Mouse (Mus musculus) gastrocnemius, postnatal 36 days (tissue): ENCODE measurements at regions not wholly inside any gene's neighbourhood (a gene's known extent, or its start where the extent isn't known, plus 50 kb on each side); places are given as distances from the start of the nearest gene placed in this dataset.
A peak's percentile ranks its signal among the peaks of the same experiment; 100 is the strongest.

Experiments used
- DNase-seq, 2 experiments: peaks; one replicate each; pipeline ENCODE4 v3.0.0; 2022
- intact Hi-C: fragments of 180-260 bp; cut with DNase I; formaldehyde crosslinking; loops from one replicate; pipeline ENCODE4 v1.15.1; 2025

DNA sequence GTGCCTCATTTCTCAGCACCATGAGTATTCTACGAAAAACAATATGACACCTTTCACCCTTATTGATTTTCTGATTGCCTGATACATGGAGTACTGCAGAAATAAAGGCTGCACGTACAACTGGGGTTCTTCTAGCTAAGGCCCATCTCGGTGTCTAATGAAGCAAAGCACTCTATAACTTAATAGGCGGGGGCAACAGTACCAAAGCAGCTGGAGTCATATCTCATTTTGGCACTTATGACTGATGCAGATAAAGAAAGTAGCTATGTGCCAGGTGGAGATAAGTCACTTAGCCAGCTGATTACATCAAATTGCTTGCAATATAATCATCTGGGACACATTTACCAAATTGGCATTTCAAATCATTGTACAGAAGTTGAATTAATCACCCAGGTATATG lies 73.0 kb upstream of the Lin7a start:
- intact Hi-C loops: no loop called here
- DNase-seq: no peak

DNA sequence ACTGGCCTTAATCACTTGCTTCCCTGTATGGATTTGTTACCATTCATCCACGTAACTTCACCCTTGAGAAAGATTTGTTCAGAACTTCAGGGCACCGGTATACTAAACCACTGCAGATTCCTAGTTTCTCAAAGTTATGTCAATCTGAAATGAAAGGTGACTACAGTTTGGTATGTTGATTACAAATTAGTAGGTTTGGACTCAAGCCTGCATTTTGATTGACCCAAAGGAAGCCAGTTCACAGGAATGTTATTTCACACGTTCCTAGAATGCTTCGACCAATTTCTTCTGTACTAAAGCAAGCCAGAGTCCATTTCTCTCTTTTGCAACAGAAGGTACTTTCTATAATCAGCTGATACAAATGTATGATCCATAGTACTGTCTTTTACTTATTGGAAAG lies 70.4 kb upstream of the Lin7a start:
- intact Hi-C loops: no loop called here
- DNase-seq: no peak

DNA sequence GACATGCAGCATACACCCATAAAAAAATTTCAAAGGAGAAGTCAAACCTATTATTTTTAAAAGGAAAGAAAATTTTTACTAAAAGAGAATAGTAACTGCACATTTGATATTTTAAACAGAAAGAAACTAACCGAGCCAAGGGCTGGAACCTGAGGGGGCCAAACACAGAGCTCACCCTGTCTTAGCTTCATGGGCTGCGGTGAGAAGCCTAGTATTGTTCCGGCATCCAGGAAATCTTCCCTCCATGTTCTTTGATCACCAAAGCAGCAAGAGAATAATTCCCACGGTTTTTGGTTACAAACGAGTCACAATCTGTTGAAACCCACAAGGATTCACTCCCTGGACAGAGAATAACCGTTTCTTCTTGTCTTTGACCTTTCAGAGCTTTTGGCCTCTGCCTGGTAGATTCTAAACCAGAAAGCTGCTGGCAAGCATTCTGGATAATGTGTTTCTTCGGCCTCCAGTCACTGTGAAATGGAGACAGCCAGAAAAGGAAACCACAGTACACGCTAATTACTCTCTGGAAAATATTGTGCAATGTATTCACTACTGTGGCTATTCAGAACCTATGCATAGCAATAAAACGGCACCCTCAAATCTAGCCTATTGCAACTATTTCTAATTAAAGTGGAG lies 66.3 kb upstream of the Lin7a start:
- intact Hi-C loops: no loop called here
- DNase-seq: peak in 1 of 2 experiments; percentile 4

DNA sequence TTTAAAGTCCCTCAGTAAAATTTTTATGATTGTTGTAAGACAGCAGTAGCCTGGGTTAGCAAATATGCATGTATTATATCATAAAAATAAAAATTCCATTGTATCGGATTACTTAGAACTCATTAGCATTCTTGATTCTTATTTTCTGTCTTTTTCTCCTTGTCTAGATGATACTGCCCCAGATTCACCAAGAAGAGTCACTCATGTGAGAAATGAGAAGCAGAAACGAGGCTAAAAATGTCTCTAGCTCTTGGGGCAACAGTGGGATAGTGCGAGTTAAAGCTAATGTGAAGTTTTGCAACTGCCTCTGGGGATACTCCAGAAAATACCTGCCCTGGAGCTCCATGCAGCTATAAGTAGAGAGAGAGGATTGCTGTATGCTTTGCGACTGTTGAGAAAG lies 61.6 kb upstream of the Lin7a start:
- intact Hi-C loops: no loop called here
- DNase-seq: no peak

DNA sequence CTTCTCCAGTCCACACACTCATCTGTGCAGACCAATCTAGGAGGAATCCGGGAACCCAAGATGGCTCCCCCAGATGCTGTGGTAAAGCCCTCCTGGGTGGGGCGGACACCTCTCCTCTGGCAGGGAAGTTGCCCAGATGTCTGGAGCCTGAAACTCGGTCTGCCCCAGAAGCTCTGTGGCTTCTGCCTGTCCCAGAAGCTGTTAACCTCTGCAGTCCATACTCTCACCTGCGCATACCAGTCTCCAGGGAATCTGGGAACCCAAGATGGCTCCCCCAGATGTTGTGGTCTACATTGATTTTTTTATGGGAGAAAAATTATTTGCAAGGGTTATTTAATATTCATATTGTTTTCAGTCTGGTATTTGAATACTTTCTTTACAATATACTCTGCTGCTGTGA lies 58.4 kb upstream of the Lin7a start:
- intact Hi-C loops: no loop called here
- no peak for DNase-seq

DNA sequence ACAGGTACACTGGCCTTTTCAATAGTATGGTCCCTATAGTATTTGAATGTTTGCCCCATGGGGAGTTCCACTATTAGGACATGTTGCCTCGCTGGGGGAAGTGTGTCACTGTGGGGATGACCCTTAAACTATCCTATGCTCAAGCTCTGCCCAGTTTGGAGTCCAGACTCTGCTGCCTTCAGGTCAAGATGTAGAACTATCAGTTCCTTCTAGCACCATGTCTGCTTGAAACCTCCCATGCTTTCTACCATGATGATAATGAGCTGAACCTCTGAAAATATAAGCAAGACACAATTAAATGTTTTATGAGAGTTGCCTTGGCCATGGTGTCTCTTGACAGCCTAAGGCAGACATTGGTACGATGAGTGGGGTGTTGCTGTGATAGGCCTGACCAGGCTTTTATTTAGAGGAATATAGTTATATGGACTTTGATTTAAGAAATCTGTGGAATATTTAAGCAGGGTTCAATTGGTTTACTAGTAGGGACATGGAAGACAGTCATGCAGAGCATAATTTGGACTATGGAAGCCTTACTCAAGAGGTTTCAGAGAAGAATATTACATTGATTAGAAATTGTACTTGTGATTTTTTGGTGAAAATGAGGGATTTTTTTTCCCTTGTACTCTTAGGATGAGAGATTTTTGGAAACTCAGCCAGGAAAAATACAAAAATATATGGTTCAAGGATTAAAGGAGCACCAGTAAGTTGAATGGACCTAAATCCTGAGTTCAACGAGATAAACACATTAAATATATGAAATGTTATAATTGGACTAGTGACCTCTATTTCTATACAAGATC lies 57.7 kb upstream of the Lin7a start:
- intact Hi-C loops: no loop called here
- DNase-seq: no peak

DNA sequence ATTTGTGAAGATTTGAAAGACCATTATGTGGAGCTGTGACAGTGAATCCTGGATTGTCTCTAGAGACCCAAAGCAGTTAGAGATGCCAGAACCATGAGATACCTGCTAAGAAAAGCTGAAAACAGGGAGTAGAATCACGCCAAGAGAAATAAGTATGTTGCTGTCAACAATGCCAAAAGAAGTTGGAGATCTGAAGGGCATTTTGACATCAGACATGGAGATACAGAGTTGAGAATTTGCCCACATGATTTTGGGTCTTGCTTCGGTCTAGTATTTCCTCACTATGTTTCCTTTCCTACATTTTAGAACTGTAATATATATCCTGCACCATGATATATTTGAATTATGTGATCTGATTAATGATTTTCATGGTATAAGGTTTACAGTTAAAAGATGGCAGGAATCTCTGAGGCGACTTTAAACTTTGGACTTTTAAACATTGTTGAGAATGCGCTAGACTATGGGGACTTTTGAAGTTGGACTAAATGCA lies 56.7 kb upstream of the Lin7a start:
- DNase-seq: no peak
- intact Hi-C loops: no loop called here

DNA sequence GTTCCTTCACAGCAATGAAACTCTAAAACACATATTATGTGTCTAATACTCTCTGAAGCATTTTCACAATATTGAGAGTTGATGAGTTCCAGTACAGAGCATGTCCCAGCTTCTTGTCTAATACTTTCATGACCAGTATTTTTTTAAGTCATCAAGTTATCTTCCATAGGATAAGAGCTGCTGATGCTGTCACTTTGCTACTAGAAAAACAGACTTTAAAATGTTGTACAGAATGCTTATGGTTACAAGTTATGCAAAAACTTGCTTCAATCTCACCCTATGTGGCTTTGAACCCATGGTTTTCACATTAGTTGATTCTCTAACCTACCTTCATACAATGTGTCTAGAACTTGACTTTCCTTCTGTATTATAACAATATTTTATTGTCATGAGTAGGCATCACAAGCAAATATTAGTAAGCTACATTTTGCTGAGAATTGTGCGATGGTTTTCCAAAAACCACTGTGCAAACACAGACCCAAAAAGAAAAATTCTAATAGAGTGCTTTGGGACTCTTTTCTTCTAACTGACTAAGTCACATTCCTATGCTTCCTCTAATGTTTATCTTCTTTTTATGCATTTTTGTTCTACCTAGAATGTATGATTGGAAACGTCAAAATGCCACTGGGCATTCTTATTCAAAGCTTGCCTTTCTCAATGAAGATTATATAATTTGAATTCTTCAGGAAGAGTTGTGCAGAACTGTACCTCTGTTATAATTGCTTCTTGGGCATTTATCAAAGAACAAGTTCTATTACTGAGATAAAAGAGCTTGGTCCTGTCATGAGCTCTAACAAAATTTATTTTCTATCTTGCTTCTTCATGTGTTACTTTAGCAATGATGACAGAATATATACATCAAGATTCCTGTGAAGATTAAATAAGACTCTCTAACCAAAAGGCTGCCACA lies 55.6 kb upstream of the Lin7a start:
- intact Hi-C loops: no loop called here
- no peak for DNase-seq

DNA sequence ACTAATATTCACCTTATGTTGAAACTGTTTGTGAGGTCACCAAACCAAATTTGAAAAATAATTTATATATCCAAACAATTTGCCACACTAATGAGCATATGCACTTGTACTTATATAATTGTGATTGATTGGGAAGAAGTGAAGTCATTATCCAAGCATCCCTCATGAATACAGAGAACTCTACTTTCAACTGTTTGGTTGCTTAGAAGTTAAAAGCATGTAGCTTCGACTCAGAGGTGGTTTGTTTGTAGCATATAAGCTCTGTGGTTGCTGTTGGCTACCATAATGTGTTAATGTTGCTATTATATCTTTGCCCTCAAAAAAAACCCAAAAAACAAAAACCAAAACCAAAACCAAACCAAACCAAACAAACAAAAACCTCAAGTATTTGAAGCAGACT lies 54.7 kb upstream of the Lin7a start:
- intact Hi-C loops: no loop called here
- no peak for DNase-seq

DNA sequence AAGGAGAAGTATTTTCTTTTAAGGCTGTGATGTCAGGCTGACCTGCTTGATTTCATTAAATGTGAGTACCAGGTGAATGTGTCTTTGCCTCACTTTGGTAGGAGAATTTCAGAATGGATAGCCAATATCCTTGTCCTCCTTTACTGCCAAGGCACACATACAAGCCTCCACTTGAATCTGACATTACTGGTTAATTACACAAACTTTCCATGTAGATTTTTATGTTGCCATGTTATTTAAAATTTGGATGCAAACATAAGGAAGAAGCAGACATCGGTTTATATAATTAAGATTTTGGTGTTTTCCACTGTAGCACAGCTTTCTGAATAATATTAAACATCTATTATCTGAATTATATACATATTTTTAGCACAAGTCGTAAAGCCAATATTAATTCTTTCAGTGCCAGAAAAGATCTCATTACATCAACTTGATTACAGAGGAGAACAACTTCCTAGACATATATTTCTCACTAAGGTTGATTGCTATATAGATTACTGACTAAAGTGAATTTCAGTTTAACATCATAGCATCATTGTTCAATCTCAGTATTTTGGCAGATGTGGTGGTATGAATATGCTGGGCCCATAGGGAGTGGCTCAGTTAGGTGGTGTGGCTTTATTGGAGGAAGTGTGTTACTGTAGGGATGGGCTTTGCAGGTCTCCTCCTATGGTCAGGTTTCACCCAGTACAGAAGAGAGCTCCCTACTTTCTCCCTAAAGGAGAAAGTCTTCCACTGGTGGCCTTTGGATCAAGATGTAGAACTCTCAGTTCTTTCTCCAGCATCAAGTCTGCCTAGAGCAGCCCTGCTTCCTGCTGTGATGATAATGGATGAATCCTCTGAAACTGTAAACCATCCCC lies 53.9 kb upstream of the Lin7a start:
- intact Hi-C loops: no loop called here

DNA sequence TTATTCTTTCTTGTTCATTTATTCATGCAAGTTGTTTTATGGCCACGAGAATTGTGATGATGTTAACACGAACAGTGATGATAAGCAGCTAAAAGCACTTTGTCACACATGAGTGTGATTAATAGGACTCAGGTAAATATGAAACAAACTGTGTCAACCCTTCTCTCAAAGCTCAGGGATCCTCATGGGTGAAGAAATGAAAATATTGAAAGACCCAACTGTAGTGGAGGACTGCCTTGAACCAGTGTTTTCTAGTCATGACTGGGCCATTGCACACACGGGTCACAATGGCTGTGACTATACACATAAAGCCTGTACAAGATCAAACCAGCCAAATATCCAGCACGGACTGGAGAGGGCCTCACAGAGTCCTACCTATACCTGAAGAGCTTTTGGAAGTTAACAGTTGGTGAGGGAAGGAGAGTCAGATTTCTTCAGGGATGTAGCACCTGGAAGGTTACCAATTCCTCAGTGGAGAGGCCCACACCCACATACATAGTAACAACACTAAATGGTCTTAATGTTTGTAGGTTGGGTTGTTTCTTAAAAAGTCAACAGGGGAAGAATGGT lies 52.5 kb upstream of the Lin7a start:
- no peak for DNase-seq
- intact Hi-C loops: no loop called here

More for the DNA sequence above, 53.9 kb upstream of the Lin7a start:
- DNase-seq: no peak

DNA sequence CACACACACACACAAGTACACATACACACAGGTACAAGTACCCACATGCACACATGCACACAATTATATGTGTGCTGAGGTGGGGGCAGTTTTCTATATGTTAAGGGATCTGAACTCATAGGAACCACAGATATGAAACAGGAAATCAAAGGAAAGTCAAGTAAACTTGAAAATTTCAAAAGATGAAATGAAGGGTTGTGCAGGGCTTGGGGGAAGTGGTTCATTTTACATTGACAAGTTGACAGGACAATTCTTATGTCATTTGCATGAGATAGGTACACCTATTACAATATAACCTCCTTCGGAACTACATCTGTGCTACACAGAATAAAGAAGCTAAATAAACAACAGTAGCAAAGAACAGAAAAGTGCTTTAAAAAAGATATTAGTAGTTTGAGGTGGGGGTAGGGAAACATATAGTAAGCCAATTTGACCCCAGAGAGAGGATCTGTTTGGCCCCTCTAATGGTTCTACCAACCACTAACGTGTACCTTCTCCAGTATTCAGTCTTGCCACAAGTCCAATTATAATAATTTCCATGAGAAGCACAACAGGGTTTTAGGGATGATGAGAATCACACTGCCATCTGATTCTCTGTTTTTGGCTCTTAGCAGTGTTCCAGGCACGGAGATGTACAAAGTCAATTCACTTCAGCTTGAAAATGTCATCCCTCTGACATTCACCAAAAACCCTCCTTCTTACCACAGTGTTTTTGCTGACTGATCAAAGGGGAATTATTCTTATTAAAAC lies 51.7 kb upstream of the Lin7a start:
- intact Hi-C loops: no loop called here
- DNase-seq: no peak

DNA sequence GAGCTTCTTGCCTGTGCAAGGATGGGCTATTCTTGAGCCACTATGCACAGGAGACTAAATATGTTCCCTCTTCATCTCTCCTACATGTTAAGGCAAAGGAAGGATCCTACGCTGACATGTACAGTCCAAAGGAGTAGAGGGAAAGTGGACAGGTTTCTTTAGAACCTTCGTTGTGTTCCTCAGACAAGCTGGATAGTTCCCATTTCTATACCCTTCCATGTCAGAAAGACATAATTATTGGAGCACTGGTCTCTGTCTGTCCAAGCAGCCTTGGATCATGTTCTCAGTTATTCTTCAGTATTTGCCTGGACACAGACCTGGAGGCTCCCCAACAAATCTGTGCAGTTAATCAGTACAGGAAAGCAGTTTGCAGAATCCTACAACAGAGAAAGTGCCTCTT lies 51.0 kb upstream of the Lin7a start:
- intact Hi-C loops: no loop called here
- no peak for DNase-seq

DNA sequence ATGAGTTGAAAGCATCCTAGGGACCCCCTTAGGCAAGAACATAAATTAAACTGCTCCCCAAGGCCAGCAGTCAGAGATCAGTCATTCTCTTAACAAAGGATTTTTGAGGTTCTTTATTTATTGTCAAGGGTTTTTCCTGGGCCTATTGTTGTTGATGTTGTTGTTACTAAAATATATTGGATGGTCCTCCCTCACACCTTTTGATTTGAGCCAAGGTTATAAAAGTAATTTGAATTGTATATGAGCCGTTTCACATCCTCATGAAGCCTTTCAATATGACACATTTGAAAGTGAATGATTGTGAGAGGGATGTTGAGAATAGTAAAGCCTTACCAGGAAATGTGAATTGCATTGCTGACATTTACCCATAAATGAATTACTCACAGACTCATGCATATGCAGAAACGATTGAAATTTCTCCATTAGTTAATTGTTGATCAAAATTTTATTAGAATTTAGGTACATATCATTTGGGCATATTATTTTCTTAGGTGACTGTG lies 50.3 kb upstream of the Lin7a start:
- DNase-seq: no peak
- intact Hi-C loops: no loop called here
